Mouse (Mus musculus) ES-E14 (cell line): ENCODE data around the gene Fbxw8.

Experiments
- ZC3H11A ChIP-seq: IDR thresholded peaks from 2 replicates; pipeline ENCODE4 v1.6.1; 2012; ENCODE audit warnings: low read depth, mild to moderate bottlenecking, inconsistent platforms, low read length, borderline replicate concordance
- ZNF384 ChIP-seq: IDR thresholded peaks from 2 replicates; pipeline ENCODE4 v1.6.1; 2012; ENCODE audit warnings: low read depth, low read length, inconsistent platforms

DNA sequence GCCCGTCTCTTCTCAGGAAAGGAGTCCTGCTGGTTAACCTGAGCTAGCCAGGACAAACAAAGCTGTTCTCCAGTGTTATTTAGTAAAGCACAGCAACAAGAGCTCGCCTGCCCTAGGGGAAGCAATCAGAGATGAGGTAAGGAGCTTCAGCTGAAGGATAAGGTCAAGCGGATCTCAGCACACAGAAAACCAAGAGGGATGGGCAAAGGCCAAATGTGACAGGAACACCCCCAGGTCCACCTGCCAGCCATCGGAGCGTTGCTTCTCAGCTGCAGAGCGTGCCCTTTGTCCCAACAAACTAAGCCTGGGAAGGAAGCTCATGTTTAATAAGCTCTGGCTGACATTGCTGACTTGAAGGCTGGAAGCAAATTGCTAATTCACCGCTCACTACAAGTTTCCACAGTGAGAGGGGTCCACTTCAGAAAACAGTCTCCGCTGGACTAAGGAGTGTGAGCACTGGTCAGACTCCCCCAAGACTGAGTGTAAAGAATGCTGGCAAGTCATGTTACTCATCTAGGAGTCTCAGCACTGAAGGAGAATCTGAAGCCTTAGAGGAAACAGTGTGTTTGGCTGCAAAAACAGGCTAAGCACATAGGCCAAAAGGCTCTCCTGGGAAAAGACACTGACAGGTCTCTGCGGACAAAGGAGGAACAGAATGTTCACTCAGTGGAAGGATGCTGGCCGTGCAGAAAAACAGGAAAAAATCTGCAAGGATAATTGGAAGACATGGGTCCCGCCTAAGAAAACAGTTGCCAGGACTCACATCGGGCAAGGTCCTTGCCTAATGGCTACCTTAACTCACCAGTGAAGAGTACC lies 11.8 kb downstream of the Fbxw8 start:
- TF ChIP-seq ZNF384 (no peak), ZC3H11A (no peak)
